Mouse (Mus musculus) adipocyte (in vitro differentiated cells): Measurements from ENCODE around the gene Sec1.
"Not testable (repeated sequence)": the region's sequence is repeated elsewhere in the genome, so short reads cannot be mapped to it uniquely, and the experiment has no call there.

ENCODE experiments used
- DNase-seq: peaks from one replicate; pipeline ENCODE4 v3.0.0-alpha.2; 2016; ENCODE audit warnings: low spot score

Gene Sec1

DNA sequence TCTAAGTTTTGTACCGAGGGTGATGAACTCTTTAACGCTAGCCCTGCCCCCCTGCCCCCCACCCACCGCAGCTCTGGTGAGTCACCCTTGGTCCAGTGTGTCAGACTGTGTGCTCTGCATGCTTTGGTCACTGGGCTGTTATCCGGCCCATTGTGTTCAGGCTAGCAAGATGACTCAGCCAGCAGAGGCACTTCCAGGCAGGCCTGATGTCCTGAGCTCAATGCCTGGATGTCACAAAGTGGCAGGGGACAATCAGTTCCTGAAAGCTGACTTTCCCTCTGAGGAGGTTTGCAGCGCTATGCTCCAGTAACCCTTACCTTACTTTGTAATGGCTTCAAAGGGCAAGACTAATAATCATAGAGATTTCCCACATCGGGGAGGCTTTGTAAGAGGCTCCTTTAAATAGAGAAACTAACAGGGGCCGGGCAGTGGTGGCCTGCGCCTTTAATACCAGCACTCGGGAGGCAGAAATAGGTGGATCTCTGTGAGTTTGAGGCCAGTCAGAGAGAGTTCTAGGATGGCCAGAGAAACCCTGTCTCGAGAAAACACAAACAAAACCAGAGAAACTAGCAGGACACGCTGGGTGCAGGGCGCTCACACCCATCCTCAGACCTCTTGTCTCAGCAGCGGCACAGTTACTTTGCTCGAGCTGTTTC is 14.1 kb downstream of the Sec1 start:
- peak; percentile 73 for DNase-seq

GRCm38 (mm10) chr7:45678513-45678912 is 15.7 kb downstream of the Sec1 start:
- no peak for DNase-seq

DNA sequence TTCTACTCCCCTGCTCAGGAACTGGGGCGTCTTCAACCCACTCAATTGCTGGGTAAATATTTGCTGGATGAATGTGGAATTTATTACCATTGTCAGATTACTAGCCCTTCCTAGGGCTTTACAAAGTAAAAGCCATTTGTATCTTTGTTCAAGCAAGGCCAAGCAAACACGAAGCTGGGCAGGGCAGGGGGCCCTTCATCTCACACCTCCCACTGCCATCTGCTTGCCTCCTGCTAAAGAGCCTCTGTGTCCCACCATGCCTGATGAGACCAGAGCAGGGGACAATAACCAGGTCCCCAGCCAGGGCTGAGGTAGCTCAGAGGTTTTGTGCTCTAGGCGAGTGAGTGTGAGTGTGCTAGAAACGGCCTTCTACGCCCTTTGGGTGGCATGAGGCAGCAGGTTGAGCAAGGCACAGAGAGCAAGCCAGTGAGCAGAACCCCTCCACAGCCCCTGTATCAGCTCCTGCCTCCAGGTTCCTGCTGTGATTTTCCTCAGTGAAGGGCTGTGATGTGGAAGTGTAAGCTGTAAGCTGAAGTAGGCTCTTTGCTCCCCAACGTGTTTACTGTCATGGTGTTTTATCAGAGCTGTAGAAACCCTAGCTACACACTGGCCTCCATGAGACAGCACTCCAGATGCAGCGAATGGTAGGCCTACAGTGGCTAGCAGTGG is 16.4 kb downstream of the Sec1 start:
- DNase-seq, result no peak

GRCm38 (mm10) chr7:45668921-45669320 is 25.3 kb downstream of the Sec1 start:
- no peak for DNase-seq

DNA sequence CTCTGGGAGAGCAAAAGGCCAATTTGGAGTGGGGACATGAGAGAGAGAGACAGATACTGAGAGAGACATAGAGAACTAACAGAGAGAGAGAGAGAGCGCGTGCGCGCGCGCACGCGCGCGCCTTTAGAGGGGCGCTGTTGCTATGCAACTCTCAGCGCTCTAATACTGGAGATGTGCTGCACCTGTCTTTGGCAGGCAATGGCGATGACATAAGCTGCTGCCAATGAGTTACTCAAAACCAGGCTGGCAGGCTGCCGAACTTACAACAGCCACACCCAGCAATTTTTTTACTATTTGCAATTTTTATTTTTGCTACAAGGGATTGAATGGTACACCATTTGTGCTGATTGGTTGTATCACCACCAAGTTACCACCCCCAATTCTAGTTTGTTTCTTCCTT is 26.4 kb downstream of the Sec1 start:
- peak; percentile 22 for DNase-seq

DNA sequence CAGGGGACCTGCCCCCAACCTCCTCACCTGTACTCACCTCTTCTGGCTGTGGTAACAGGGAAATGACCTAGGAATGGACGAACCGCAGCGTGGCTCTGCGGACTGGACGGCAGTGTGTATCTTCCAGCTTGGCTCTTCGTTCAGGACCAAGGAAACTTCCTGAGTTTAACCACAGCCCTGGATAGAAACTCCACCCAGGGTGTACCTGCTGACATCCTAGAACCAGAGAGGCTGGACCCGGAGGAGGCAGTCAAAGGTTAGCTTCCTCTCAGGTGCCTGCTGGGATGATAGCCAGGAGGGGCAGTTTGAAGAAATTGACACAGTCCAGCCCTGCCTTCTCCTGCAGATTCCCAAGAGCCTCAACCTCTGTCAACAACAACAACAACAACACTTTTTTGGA is 28.0 kb downstream of the Sec1 start, which contains the start of gene Fut2:
Gene Fut2 (minus strand): TSS at position 234 of the 400 bp plus-strand sequence.
- DNase-seq, result no peak

DNA sequence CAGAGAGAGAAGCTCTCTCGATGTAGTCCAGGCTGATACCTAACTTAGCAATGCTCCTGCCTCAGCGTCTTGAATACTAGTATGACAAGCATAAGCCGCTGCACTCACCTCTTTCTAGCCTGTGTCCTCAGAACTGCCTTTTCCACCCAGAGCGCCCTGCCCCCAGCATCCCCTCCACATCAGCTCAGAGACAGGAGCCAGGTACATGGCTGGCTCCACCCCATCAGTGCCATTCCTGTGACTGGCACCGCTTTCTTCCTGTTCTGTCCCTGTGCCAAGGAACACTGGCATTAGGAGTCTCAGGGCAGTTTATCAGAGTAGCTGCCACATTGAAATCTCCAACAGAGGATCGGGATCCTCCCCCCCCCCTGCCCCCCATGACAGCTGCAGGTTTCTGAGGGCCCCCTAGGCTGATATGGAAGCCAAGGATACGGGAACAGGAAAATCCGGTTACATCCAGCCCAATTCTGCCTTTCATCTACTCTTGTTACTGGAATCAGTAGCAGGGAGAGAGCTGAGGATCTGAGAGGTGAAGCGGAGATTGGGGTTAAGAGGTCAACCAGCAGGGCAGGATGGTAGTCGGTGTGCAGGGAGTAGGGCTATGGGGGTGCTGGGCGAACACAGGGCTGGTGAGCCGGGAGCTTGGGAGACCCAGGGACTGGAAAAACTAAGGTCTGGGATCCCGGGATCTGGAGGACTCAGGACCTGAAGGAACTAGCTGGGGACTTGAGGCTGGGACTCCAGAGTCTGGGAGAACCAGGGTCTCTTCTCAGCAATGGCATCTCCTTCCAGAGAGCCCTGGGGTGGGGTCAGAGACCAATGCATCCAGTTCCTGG is 28.7 kb downstream of the Sec1 start:
- no peak for DNase-seq

GRCm38 (mm10) chr7:45661702-45662101 is 32.5 kb downstream of the Sec1 start:
- DNase-seq, result not testable (repeated sequence)

DNA sequence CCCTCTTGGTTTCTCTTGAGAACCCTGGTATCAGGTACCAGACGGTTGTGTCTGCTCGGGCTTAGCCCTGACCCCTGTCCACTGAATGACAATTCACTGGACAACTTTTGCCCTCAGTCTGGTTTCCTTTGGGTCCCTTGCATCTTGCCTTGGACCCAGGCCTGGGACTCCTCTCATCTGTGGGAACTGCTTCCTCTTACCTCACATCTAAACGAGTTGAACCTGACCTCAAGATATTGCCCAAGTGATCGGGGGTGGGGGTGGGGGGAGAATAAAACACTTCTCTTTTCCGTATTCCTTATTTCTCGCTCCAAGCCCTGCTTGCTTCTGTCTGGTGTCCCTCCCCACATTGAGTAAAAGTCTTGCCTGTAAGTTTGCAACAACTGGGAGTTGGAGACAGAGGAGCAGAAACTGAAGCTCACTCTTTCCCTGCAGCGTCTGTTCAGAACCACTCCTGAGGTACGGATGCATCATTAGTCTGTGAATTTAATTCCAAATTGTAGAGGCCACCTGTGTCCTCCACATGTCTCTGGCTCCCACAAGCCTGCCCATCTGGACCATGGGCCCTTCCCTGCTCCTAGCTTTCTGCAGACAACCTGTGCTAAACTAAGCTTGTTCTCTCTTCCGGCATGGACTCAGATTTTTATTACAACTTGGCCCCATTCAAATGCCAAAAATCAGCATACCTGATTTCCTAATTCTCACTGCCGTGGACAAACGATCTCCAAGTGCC is 33.3 kb downstream of the Sec1 start:
- no peak for DNase-seq

DNA sequence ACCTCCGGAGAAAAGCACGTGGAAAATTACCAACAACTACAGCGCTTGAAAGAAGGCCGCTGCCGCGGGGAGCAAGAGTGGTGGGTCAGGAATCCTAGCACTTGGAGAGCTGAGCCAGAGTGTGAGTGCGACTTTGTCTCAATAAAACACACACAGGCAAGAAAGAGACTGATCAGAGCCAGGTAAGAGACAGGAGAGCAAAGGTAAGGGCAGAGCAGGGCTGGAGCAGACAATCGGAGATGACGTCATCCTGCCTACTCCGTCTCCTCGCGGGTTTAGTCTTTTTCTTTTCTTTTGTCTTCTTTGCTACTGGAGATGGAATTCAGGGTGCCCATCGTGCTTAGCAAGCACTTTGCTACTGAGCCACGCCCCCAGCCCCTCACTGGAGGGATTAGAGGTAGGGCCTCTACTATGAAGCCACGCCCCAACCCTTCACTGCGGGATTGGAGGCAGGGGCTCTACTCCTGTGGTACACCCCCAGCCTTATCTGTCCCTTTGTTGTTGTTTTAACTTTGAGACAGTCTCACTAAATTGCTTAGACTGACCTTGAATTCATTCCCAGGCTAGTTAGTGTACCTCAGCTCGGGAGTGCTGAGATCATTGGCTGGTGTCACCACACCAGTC is 39.7 kb downstream of the Sec1 start:
- DNase-seq, result no peak

DNA sequence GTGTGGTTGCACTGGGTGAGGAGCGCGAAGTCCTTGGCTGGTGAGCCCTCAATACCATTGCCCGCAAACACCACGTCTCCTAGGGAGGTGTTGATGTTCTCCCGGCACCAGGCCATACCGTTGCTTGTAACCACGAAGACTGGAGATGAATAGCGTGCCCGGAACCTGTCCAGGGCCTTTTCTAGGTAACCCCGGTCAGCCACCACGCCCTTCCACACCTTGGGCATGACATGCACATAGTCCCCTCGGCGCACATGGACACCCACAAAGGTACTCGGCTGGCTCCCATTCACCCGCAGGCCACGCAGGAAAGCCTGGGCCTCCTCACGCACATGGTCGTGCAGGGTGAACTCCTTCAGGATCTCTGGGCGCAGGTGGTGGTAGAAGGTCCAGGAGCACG is 43.7 kb downstream of the Sec1 start:
- not testable (repeated sequence) for DNase-seq

DNA sequence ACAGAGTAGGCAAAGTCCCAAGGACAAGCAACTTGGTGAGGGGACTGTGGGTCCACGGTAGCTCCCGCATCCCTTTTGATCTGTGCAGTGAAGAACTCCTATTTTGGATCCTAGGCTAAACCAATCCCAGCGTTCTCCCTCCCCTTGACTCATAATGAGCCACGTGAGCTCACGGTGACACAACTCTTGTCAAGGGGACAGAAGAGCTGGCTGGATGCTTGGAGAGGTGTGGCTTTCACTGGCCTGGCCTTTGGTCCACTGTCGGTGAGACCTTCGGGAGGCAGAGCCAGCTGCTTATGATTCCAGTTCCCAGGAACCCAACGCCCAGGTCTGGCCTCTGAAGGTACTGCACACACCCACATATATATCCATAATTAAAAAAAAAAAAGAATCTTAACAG is 44.9 kb downstream of the Sec1 start:
- DNase-seq, result peak; percentile 48

- DNase-seq, result no peak
Measured at GRCm38 (mm10) chr7:45646671-45647070, 47.5 kb downstream of the Sec1 start.

DNA sequence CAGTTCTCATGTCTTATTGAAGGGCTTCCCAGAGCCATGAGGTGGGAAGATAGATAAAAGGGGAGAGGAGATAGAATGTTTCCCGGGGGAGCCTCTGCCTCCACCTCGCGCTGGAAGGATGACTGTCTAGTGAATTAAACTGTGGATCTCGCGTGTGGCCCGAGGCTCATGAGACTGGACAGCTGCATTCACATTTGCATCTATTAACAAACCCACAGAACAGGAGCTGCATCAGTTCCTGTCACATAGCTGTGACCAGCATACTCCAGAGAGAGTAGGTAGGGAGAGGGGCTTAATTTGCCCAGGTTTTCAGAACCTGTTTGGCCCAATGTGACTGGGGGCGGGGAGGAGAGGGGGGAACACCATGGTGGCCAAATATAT is 48.6 kb downstream of the Sec1 start:
- DNase-seq, result no peak

DNA sequence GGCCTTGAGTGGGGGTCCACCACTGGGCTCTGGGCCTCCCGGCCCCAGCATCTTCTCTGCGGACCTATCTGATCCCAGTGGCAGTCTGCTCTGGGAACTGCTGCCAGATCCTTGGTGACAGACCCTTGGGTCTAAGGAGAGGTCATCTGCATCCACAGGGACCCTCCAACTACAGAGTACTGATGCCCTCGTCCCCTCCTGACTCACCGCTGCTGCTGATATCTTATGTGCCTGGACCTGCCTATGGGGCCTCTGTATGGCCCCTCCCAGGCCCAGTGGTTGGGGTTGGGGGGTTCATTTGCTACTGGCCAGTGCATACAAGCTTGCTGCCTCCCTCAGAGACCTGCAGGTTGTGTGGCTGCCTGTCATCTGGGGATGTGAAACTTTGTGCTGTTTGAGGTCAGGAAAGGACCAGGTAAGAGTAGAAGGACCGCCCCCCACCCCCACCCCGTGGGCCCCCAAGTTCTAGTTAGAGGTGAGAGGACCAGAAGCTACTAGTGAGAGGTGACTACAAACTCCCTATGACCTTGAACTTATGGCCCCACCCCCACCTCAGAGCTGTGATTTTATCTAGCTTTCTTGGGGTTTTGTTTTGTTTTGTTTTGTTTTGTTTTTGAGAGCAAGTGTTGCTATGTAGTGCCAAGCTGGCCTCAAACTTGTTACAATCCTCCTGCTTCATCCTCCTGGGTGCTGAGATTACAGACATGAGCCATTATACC is 49.2 kb downstream of the Sec1 start:
- DNase-seq, result no peak

DNA sequence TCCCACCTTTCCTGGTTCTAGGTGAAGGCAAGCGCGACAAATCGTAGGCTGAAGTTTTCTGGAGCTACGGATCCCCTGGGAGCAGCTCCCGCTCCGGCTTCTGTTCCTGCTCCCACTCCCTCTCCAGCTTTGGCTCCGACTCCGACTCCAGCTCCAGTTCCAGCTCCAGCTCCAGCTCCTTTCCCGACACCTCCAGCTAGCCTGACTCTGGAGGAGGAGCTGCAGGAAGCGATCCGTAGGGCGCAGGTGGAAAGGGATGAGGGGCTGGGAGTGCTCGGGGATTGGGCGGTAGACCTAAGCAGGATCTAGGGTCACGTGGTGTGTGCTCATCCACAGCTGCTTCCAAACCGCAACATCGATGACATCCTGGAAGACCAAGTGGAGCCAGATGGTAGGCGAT is 50.0 kb downstream of the Sec1 start:
- no peak for DNase-seq

DNA sequence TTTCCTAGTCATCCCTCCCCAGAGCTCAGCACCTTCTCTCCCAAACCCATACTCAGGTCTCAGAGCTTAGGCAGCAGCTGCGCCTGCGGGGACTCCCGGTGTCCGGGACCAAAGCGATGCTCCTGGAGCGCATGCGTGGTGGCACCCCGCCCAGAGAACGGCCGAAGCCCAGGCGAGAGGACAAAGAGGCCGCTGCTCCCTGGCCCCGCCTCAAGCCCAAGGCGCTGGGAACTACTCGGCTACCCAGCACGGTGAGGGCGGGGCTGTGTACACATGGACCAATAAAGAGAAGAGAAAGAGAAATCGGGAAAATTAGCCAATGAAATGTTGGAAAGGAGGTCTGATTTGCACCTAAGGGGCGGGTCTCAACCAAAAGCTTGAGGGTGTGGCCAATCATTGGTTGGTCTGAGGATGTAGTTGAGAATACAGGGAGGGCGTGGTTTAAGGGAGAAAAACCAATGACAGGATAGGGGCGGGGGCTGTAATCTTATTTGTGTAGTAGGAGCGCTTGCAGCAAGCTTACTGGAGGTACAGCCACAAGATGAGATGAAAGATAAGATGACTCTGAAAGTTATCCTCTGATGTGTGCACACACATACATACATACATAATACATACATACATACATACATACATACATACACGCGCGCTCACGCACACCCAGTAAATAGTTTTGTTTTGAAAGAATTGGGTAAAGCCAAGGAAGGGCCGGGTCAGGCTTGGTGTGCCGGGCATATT is 50.6 kb downstream of the Sec1 start:
- DNase-seq, result peak; percentile 62

GRCm38 (mm10) chr7:45642503-45643255 is 51.5 kb downstream of the Sec1 start:
- no peak for DNase-seq

GRCm38 (mm10) chr7:45642083-45642482 is 52.1 kb downstream of the Sec1 start:
- DNase-seq, result no peak
